Mouse (Mus musculus) thymus, postnatal 0 days (tissue): ENCODE measurements at regions not wholly inside any gene's neighbourhood (a gene's known extent, or its start where the extent isn't known, plus 50 kb on each side); places are given as distances from the start of the nearest gene placed in this dataset.

Experiments used
- DNase-seq: peaks from one replicate; pipeline ENCODE4 v3.0.0-alpha.2; 2015; ENCODE audit warnings: low spot score

- no peak for DNase-seq
These were observed 624.1 kb downstream of the Rnf144a start for GRCm38 (mm10) chr12:25790956-25791355.

GRCm38 (mm10) chr12:25785646-25786606 lies 629.1 kb downstream of the Rnf144a start:
- DNase-seq = no peak

GRCm38 (mm10) chr12:25784401-25784800 lies 630.7 kb downstream of the Rnf144a start:
- peak; percentile 7 for DNase-seq

- DNase-seq = no peak
These were observed 631.9 kb downstream of the Rnf144a start for GRCm38 (mm10) chr12:25782972-25783717.

GRCm38 (mm10) chr12:25771856-25772255 lies 643.2 kb downstream of the Rnf144a start:
- no peak for DNase-seq

- DNase-seq = no peak
These were observed 646.4 kb downstream of the Rnf144a start for GRCm38 (mm10) chr12:25768644-25769043.

GRCm38 (mm10) chr12:25763061-25763460 lies 652.0 kb downstream of the Rnf144a start:
- no peak for DNase-seq

GRCm38 (mm10) chr12:25757014-25757413 lies 658.0 kb downstream of the Rnf144a start:
- no peak for DNase-seq

GRCm38 (mm10) chr12:25733801-25734200 lies 636.9 kb upstream of the Id2 start:
- no peak for DNase-seq

- no peak for DNase-seq
These were observed 628.8 kb upstream of the Id2 start for GRCm38 (mm10) chr12:25725774-25726173.

GRCm38 (mm10) chr12:25711186-25711585 lies 614.2 kb upstream of the Id2 start:
- no peak for DNase-seq

- no peak for DNase-seq
These were observed 606.1 kb upstream of the Id2 start for GRCm38 (mm10) chr12:25703023-25703400.

GRCm38 (mm10) chr12:25702176-25703022 lies 605.5 kb upstream of the Id2 start:
- peak; percentile 35 for DNase-seq

- no peak for DNase-seq
These were observed 590.1 kb upstream of the Id2 start for GRCm38 (mm10) chr12:25687063-25687462.

GRCm38 (mm10) chr12:25676631-25677030 lies 579.7 kb upstream of the Id2 start:
- no peak for DNase-seq

- no peak for DNase-seq
These were observed 571.4 kb upstream of the Id2 start for GRCm38 (mm10) chr12:25668336-25668735.

GRCm38 (mm10) chr12:25654456-25654855 lies 557.5 kb upstream of the Id2 start:
- no peak for DNase-seq

GRCm38 (mm10) chr12:25650237-25650636 lies 553.3 kb upstream of the Id2 start:
- no peak for DNase-seq

GRCm38 (mm10) chr12:25628081-25628480 lies 531.1 kb upstream of the Id2 start:
- no peak for DNase-seq

GRCm38 (mm10) chr12:25625858-25626257 lies 528.9 kb upstream of the Id2 start:
- DNase-seq = no peak

GRCm38 (mm10) chr12:25623449-25623848 lies 526.5 kb upstream of the Id2 start:
- no peak for DNase-seq
